Mouse (Mus musculus) cerebellum, adult 2 months (tissue): ENCODE results near the gene Ttll1.

ENCODE experiments used
- CTCF ChIP-seq: fragments of 200-500 bp; IDR thresholded peaks from 2 replicates; pipeline ENCODE4 v1.5.1; 2011; ENCODE audit warnings: low read depth, mild to moderate bottlenecking, control low read depth, low read length, moderate library complexity, borderline replicate concordance; ENCODE audit not compliant: insufficient read depth
- POLR2A ChIP-seq: fragments of 200-500 bp; IDR thresholded peaks from 2 replicates; pipeline ENCODE4 v1.6.1; 2011; ENCODE audit warnings: low read length, control low read depth, borderline replicate concordance; ENCODE audit not compliant: insufficient read depth

- TF ChIP-seq CTCF (no peak), POLR2A (no peak)
Measured at GRCm38 (mm10) chr15:83478096-83478495, 32.6 kb downstream of the Ttll1 start.
